Mouse (Mus musculus): ENCODE data around the gene Ube2c.

Gene Ube2c

GRCm38 (mm10) chr2:164769258-164770037, at the start of gene Ube2c:
Ube2c (plus strand) TSS chr2:164769898.
- peak; percentile 99 for DNase-seq (ENCODE audit: low spot score)

GRCm38 (mm10) chr2:164723276-164723675, 46.4 kb upstream of the Ube2c start:
- DNase-seq (ENCODE audit: low spot score), result no peak

GRCm38 (mm10) chr2:164725895-164726619, 43.6 kb upstream of the Ube2c start:
- peak; percentile 47 for DNase-seq (ENCODE audit: low spot score)

- DNase-seq (ENCODE audit: low spot score), result no peak
These were observed 38.0 kb upstream of the Ube2c start for GRCm38 (mm10) chr2:164731719-164732118.

- no peak for DNase-seq (ENCODE audit: low spot score)
These were observed 36.4 kb upstream of the Ube2c start for GRCm38 (mm10) chr2:164733259-164733658.

GRCm38 (mm10) chr2:164734839-164735238, 34.9 kb upstream of the Ube2c start:
- DNase-seq (ENCODE audit: low spot score), result no peak

GRCm38 (mm10) chr2:164735446-164735845, 34.3 kb upstream of the Ube2c start:
- DNase-seq (ENCODE audit: low spot score), result no peak

GRCm38 (mm10) chr2:164737377-164738090, 32.2 kb upstream of the Ube2c start:
- DNase-seq (ENCODE audit: low spot score), result no peak

GRCm38 (mm10) chr2:164739876-164740275, 29.8 kb upstream of the Ube2c start:
- no peak for DNase-seq (ENCODE audit: low spot score)

GRCm38 (mm10) chr2:164744987-164745386, 24.7 kb upstream of the Ube2c start:
- no peak for DNase-seq (ENCODE audit: low spot score)

- peak; percentile 88 for DNase-seq (ENCODE audit: low spot score)
These were observed 23.7 kb upstream of the Ube2c start, which contains the start of the genes Wfdc3 and Dnttip1 for GRCm38 (mm10) chr2:164745843-164746479. Wfdc3 (minus strand) TSS chr2:164745931. Dnttip1 (plus strand) TSS chr2:164745983.

- DNase-seq (ENCODE audit: low spot score), result no peak
These were observed 23.0 kb upstream of the Ube2c start for GRCm38 (mm10) chr2:164746693-164747092.

GRCm38 (mm10) chr2:164748191-164748590, 21.5 kb upstream of the Ube2c start:
- no peak for DNase-seq (ENCODE audit: low spot score)

- DNase-seq (ENCODE audit: low spot score), result no peak
These were observed 20.7 kb upstream of the Ube2c start for GRCm38 (mm10) chr2:164748991-164749390.

- DNase-seq (ENCODE audit: low spot score), result no peak
These were observed 17.2 kb upstream of the Ube2c start for GRCm38 (mm10) chr2:164752454-164752853.

GRCm38 (mm10) chr2:164754105-164754504, 15.6 kb upstream of the Ube2c start:
- no peak for DNase-seq (ENCODE audit: low spot score)

- no peak for DNase-seq (ENCODE audit: low spot score)
These were observed 14.9 kb upstream of the Ube2c start for GRCm38 (mm10) chr2:164754800-164755199.

- no peak for DNase-seq (ENCODE audit: low spot score)
These were observed 11.9 kb upstream of the Ube2c start for GRCm38 (mm10) chr2:164757841-164758240.

GRCm38 (mm10) chr2:164758692-164759091, 11.0 kb upstream of the Ube2c start:
- peak; percentile 65 for DNase-seq (ENCODE audit: low spot score)

GRCm38 (mm10) chr2:164760059-164760833, 9.5 kb upstream of the Ube2c start:
- DNase-seq (ENCODE audit: low spot score), result peak; percentile 79

GRCm38 (mm10) chr2:164761502-164761901, 8.2 kb upstream of the Ube2c start:
- DNase-seq (ENCODE audit: low spot score), result peak; percentile 75

All from c-Kit-positive CD71-positive TER-119-positive erythroid progenitor cells, embryonic 14.5 days (primary cell).